Mouse (Mus musculus): ENCODE measurements around the gene Srrt.

- TF ChIP-seq USF1 (IDR thresholded peaks at IDR 0.05; ENCODE audit: low read depth, low read length): no peak
- TF ChIP-seq GABPA (IDR thresholded peaks at IDR 0.05; ENCODE audit: low read depth, low read length): no peak
- no peak for TF ChIP-seq CTCF (IDR thresholded peaks at IDR 0.05 in 2 of 3, conservative IDR thresholded peaks at IDR 0.05 in 1 of 3; ENCODE audit: control insufficient read depth in 1 of 3, insufficient read depth in 1 of 3, low read depth in 2 of 3, low read length in 3 of 3, poor library complexity in 1 of 3, severe bottlenecking in 1 of 3)
- no peak for TF ChIP-seq MAFK (IDR thresholded peaks at IDR 0.05; ENCODE audit: borderline replicate concordance, low read depth, low read length)
- no peak for TF ChIP-seq MAX (IDR thresholded peaks at IDR 0.05; ENCODE audit: low read length)
- no peak for TF ChIP-seq POLR2A (IDR thresholded peaks at IDR 0.05; ENCODE audit: control insufficient read depth in 1 of 2, insufficient read depth in 1 of 2, low read depth in 1 of 2, low read length in 2 of 2, poor library complexity in 1 of 2)
- no peak for TF ChIP-seq RCOR1 (IDR thresholded peaks at IDR 0.05; ENCODE audit: low read depth, low read length)
- no peak for TF ChIP-seq UBTF (IDR thresholded peaks at IDR 0.05; ENCODE audit: borderline replicate concordance, insufficient read depth, low read depth, low read length)
- no peak for TF ChIP-seq NRF1 (IDR thresholded peaks at IDR 0.05; ENCODE audit: insufficient read depth, low read depth, low read length, poor library complexity, severe bottlenecking)
- no peak for TF ChIP-seq ZKSCAN1 (IDR thresholded peaks at IDR 0.05; ENCODE audit: low read depth, low read length)
- no peak for TF ChIP-seq ZNF384 (IDR thresholded peaks at IDR 0.05; ENCODE audit: low read depth, low read length)
- TF ChIP-seq CHD1 (IDR thresholded peaks at IDR 0.05; ENCODE audit: low read depth, low read length): no peak
- TF ChIP-seq CHD2 (IDR thresholded peaks at IDR 0.05; ENCODE audit: low read length): no peak
These were observed 23.4 kb upstream of the Srrt start for GRCm38 (mm10) chr5:137330910-137331309.

Measured in MEL (cell line).